Mouse (Mus musculus) heart, postnatal 0 days (tissue): ENCODE data around the gene Hsh2d. TPM values are rescaled to one million over a fixed set of nuclear protein-coding genes. Genes with fewer than 3 reads are reported as not detected.

Experiments
- ATAC-seq: fragments of 200-750 bp; cut with Nextera tagmentation; 2 replicates; pipeline ENCODE4 v1.8.0; 2017; ENCODE audit warnings: low read depth, moderate number of reproducible peaks, moderate library complexity; ENCODE audit not compliant: insufficient read depth
- DNase-seq: peaks from one replicate; pipeline ENCODE4 v3.0.0-alpha.2; 2016; ENCODE audit warnings: low spot score
- H3K27ac ChIP-seq: fragments of 300-500 bp; sonication (generic); 2 replicates; pipeline ENCODE4 v1.5.1; 2014; ENCODE audit warnings: low read depth, mild to moderate bottlenecking
- H3K27me3 ChIP-seq: fragments of 300-500 bp; sonication (generic); 2 replicates; pipeline ENCODE4 v1.6.1; 2014; ENCODE audit warnings: low read length, mixed read lengths; ENCODE audit not compliant: control insufficient read depth, insufficient read depth
- H3K36me3 ChIP-seq: fragments of 300-500 bp; sonication (generic); replicated peaks from 2 replicates; pipeline ENCODE4 v1.6.1; 2014; ENCODE audit warnings: low read length, mixed read lengths; ENCODE audit not compliant: control insufficient read depth, insufficient read depth
- H3K4me1 ChIP-seq: fragments of 300-500 bp; sonication (generic); 2 replicates; pipeline ENCODE4 v1.6.1; 2014; ENCODE audit warnings: antibody characterized with exemption; ENCODE audit not compliant: control insufficient read depth, insufficient read depth
- H3K4me2 ChIP-seq: fragments of 300-500 bp; sonication (generic); 2 replicates; pipeline ENCODE4 v1.6.1; 2014; ENCODE audit warnings: low read depth, mild to moderate bottlenecking, low read length, moderate library complexity
- H3K4me3 ChIP-seq: fragments of 300-500 bp; sonication (generic); 2 replicates; pipeline ENCODE4 v1.5.1; 2014; ENCODE audit warnings: low read depth, low read length
- H3K9ac ChIP-seq: fragments of 300-500 bp; sonication (generic); replicated peaks from 2 replicates; pipeline ENCODE4 v1.6.1; 2014; ENCODE audit warnings: low read depth, low read length, mixed read lengths
- H3K9me3 ChIP-seq: fragments of 300-500 bp; sonication (generic); replicated peaks from 2 replicates; pipeline ENCODE4 v1.6.1; 2016; ENCODE audit warnings: low read length; ENCODE audit not compliant: control insufficient read depth
- CTCF ChIP-seq: IDR thresholded peaks from 2 replicates; pipeline ENCODE4 v1.5.1; 2016; ENCODE audit warnings: antibody characterized with exemption, control low read depth, low read depth
- EP300 ChIP-seq: IDR thresholded peaks from 2 replicates; pipeline ENCODE4 v1.6.1; 2016; ENCODE audit warnings: antibody characterized with exemption, low read depth
- WGBS: fragments of 180-500 bp; shearing (Covaris S2); extraction: QIAGEN DNeasy Blood & Tissue Kit; methylation state at CpG from one replicate; pipeline ENCODE4 v1.1.7; 2014; 5-methylcytosine and 5-hydroxymethylcytosine counted together
- polyA plus RNA-seq: library from polyadenylated mRNA; unstranded; fragments of >200 nt; fragmentation: Nextera tagmentation; extraction: Ambion mirVana; gene quantifications from 2 replicates; pipeline ENCODE4 v1.2.1, GENCODE M21; 2015
- total RNA-seq: library from RNA; depleted of rRNA; stranded (reverse); fragments of >200 nt; gene quantifications from 2 replicates; pipeline ENCODE4 v1.2.3, GENCODE M21; 2014; ENCODE audit warnings: low replicate concordance; rRNA removed

Gene Hsh2d
- total and polyA plus RNA-seq, 2 experiments from 2014 or later, result 0.12 TPM; not detected in 1

DNA sequence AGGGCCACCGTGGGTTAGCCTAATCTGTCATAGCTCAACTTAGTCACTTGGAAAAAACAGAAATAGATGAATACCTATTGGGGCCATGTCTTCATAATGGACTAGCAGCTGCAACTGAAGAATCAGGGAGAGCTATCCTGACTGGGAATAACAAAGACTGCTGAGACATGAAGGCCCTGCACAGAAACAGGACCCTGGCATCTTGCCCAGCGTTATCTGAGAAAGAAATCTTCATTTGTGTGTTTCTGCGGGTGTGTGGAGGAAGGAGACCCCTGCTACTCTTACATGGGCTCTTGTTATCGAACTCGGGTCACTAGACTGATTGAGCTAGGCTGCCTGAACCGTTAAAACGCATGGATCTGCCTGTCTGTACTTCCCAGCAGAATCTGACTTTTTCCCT, 51.5 kb downstream of the Hsh2d start:
- H3K4me2 ChIP-seq, result peak overlapping the region; percentile 94
- H3K36me3 ChIP-seq, result peaks cover 15% of the 10 kb centered on the region
- H3K4me3 ChIP-seq, result peak overlapping the region; percentile 69
- DNase-seq, result no peak
- no peaks in the 10 kb centered on the region for H3K9me3 ChIP-seq
- TF ChIP-seq CTCF (no peak), EP300 (no peak)
- peak overlapping the region; percentile 93; the same call in 1 of the 2 replicates for H3K27ac ChIP-seq
- H3K27me3 ChIP-seq, result no peaks in the 10 kb centered on the region
- ATAC-seq, result no peak
- WGBS, result 58% methylated on average over 7 of the region's 7 CpGs
- peak overlapping the region; percentile 75; the same call in 1 of the 2 replicates for H3K9ac ChIP-seq
- H3K4me1 ChIP-seq, result peaks cover 8% of the 10 kb centered on the region

- no peak overlapping the region for H3K4me2 ChIP-seq
- ATAC-seq (no peak), DNase-seq (no peak)
- peaks cover 8% of the 10 kb centered on the region for H3K4me1 ChIP-seq
- H3K27ac ChIP-seq, result no peak overlapping the region
- 83% methylated on average over 1 of the region's 1 CpGs for WGBS
- H3K9ac ChIP-seq, result no peak overlapping the region
- TF ChIP-seq EP300 (no peak), CTCF (no peak)
- no peak overlapping the region for H3K4me3 ChIP-seq
- no peaks in the 10 kb centered on the region for H3K27me3 ChIP-seq
- peaks cover 27% of the 10 kb centered on the region for H3K36me3 ChIP-seq
- H3K9me3 ChIP-seq, result no peaks in the 10 kb centered on the region
Observed at GRCm38 (mm10) chr8:72242226-72242625, 52.8 kb downstream of the Hsh2d start.

- 0 out of 2 replicates have a peak overlapping the region, but pooled peaks have one; percentile 15 for H3K9ac ChIP-seq
- ATAC-seq, result no peak
Observed at GRCm38 (mm10) chr8:72244610-72245009, 55.2 kb downstream of the Hsh2d start.

More at GRCm38 (mm10) chr8:72244610-72245009, 55.2 kb downstream of the Hsh2d start:
- H3K4me1 ChIP-seq, result peaks cover 8% of the 10 kb centered on the region
- no peak overlapping the region for H3K4me3 ChIP-seq
- H3K27me3 ChIP-seq, result no peaks in the 10 kb centered on the region
- H3K9me3 ChIP-seq, result no peaks in the 10 kb centered on the region
- no peak overlapping the region for H3K4me2 ChIP-seq
- TF ChIP-seq EP300 (no peak), CTCF (no peak)
- WGBS, result 39% methylated on average over 2 of the region's 2 CpGs
- H3K36me3 ChIP-seq, result peaks cover 42% of the 10 kb centered on the region
- no peak for DNase-seq
- no peak overlapping the region for H3K27ac ChIP-seq

Other genes starting within 250 kb of the Hsh2d start
- 3.5 and 21.6 TPM in 2 replicates for gene Zfp961, start 238.6 kb upstream of the Hsh2d start, total RNA-seq
- gene Zfp961, start 238.6 kb upstream of the Hsh2d start, polyA plus RNA-seq, result 7.6 and 8.0 TPM in 2 replicates
- 1.1 and 2.4 TPM in 2 replicates for gene Cyp4f18, start 180.0 kb upstream of the Hsh2d start, total RNA-seq
- gene Cyp4f18, start 180.0 kb upstream of the Hsh2d start, polyA plus RNA-seq, result 0.97 and 1.3 TPM in 2 replicates
- gene Olfr372, start 148.4 kb upstream of the Hsh2d start, total RNA-seq, result not detected in 2 replicates
- not detected in 2 replicates for gene Olfr372, start 148.4 kb upstream of the Hsh2d start, polyA plus RNA-seq
- gene Olfr373, start 106.5 kb upstream of the Hsh2d start, total RNA-seq, result not detected in 2 replicates
- gene Olfr373, start 106.5 kb upstream of the Hsh2d start, polyA plus RNA-seq, result not detected in 2 replicates
- gene Olfr374, start 82.6 kb upstream of the Hsh2d start, total RNA-seq, result not detected in 2 replicates
- 0.01 TPM in 1 of 2 replicates, not detected in the other for gene Olfr374, start 82.6 kb upstream of the Hsh2d start, polyA plus RNA-seq
- 179 and 195 TPM in 2 replicates for gene Tpm4, start 54.7 kb upstream of the Hsh2d start, total RNA-seq
- gene Tpm4, start 54.7 kb upstream of the Hsh2d start, polyA plus RNA-seq, result 222 and 224 TPM in 2 replicates
- 32.2 and 33.9 TPM in 2 replicates for gene Rab8a, start 28.4 kb upstream of the Hsh2d start, total RNA-seq
- gene Rab8a, start 28.4 kb upstream of the Hsh2d start, polyA plus RNA-seq, result 50.8 and 51.2 TPM in 2 replicates
- not detected in 2 replicates for gene Cib3, start 23.2 kb downstream of the Hsh2d start, total RNA-seq
- not detected in 2 replicates for gene Cib3, start 23.2 kb downstream of the Hsh2d start, polyA plus RNA-seq
- gene Gm11034, start 24.0 kb downstream of the Hsh2d start, total RNA-seq, result not detected in 2 replicates
- gene Gm11034, start 24.0 kb downstream of the Hsh2d start, polyA plus RNA-seq, result not detected in 2 replicates
- 30.1 and 45.4 TPM in 2 replicates for gene Fam32a, start 30.1 kb downstream of the Hsh2d start, total RNA-seq
- 32.0 and 37.1 TPM in 2 replicates for gene Fam32a, start 30.1 kb downstream of the Hsh2d start, polyA plus RNA-seq
- gene Ap1m1, start 50.4 kb downstream of the Hsh2d start, total RNA-seq, result 36.1 and 46.5 TPM in 2 replicates
- 82.8 and 83.4 TPM in 2 replicates for gene Ap1m1, start 50.4 kb downstream of the Hsh2d start, polyA plus RNA-seq
- gene Gm10282, start 115.6 kb downstream of the Hsh2d start, total RNA-seq, result 0.15 and 3.0 TPM in 2 replicates
- gene Gm10282, start 115.6 kb downstream of the Hsh2d start, polyA plus RNA-seq, result 8.4 and 10.0 TPM in 2 replicates
- 21.9 and 32.9 TPM in 2 replicates for gene Klf2, start 129.4 kb downstream of the Hsh2d start, total RNA-seq
- 17.7 and 21.3 TPM in 2 replicates for gene Klf2, start 129.4 kb downstream of the Hsh2d start, polyA plus RNA-seq
- 33.0 and 52.7 TPM in 2 replicates for gene Eps15l1, start 231.8 kb downstream of the Hsh2d start, total RNA-seq
- gene Eps15l1, start 231.8 kb downstream of the Hsh2d start, polyA plus RNA-seq, result 23.2 and 24.9 TPM in 2 replicates